Mouse (Mus musculus): ENCODE measurements around the gene Gm11032.
"Not testable (repeated sequence)": the region's sequence is repeated elsewhere in the genome, so short reads cannot be mapped to it uniquely, and the experiment has no call there.

The Gm11032 gene

GRCm38 (mm10) chr11:4625931-4626330 is 6.1 kb downstream of the Gm11032 start:
- no peak for DNase-seq (ENCODE audit: low read depth, low spot score)

- DNase-seq (ENCODE audit: low read depth, low spot score), result no peak
These were observed 7.8 kb downstream of the Gm11032 start for GRCm38 (mm10) chr11:4627636-4628035.

GRCm38 (mm10) chr11:4629861-4630280 is 10.0 kb downstream of the Gm11032 start:
- DNase-seq (ENCODE audit: low read depth, low spot score), result no peak

- no peak for DNase-seq (ENCODE audit: low read depth, low spot score)
These were observed 13.6 kb downstream of the Gm11032 start for GRCm38 (mm10) chr11:4633420-4633819.

GRCm38 (mm10) chr11:4634395-4634794 is 14.5 kb downstream of the Gm11032 start:
- DNase-seq (ENCODE audit: low read depth, low spot score), result no peak

GRCm38 (mm10) chr11:4636782-4637342 is 17.0 kb downstream of the Gm11032 start:
- DNase-seq (ENCODE audit: low read depth, low spot score), result no peak

GRCm38 (mm10) chr11:4637534-4638234 is 17.8 kb downstream of the Gm11032 start, which contains the start of gene Ascc2:
Gene Ascc2 (plus strand): TSS chr11:4637747.
- DNase-seq (ENCODE audit: low read depth, low spot score), result peak; percentile 87

GRCm38 (mm10) chr11:4638261-4638660 is 18.4 kb downstream of the Gm11032 start:
- no peak for DNase-seq (ENCODE audit: low read depth, low spot score)

- no peak for DNase-seq (ENCODE audit: low read depth, low spot score)
These were observed 21.3 kb downstream of the Gm11032 start for GRCm38 (mm10) chr11:4641185-4641584.

- DNase-seq (ENCODE audit: low read depth, low spot score), result no peak
These were observed 23.9 kb downstream of the Gm11032 start for GRCm38 (mm10) chr11:4643722-4644121.

- DNase-seq (ENCODE audit: low read depth, low spot score), result not testable (repeated sequence)
These were observed 25.3 kb downstream of the Gm11032 start for GRCm38 (mm10) chr11:4645180-4645579.

GRCm38 (mm10) chr11:4646409-4646808 is 26.5 kb downstream of the Gm11032 start:
- DNase-seq (ENCODE audit: low read depth, low spot score), result no peak

- DNase-seq (ENCODE audit: low read depth, low spot score), result no peak
These were observed 40.0 kb downstream of the Gm11032 start for GRCm38 (mm10) chr11:4659818-4660217.

- no peak for DNase-seq (ENCODE audit: low read depth, low spot score)
These were observed 40.6 kb downstream of the Gm11032 start for GRCm38 (mm10) chr11:4660309-4661025.

GRCm38 (mm10) chr11:4661324-4661723 is 41.5 kb downstream of the Gm11032 start:
- DNase-seq (ENCODE audit: low read depth, low spot score), result peak; percentile 32

GRCm38 (mm10) chr11:4661871-4662495 is 42.1 kb downstream of the Gm11032 start:
- DNase-seq (ENCODE audit: low read depth, low spot score), result no peak

- no peak for DNase-seq (ENCODE audit: low read depth, low spot score)
These were observed 42.6 kb downstream of the Gm11032 start for GRCm38 (mm10) chr11:4662496-4662878.
